Mouse (Mus musculus) myocyte (in vitro differentiated cells): ENCODE measurements around the gene Dnttip2.

ENCODE experiments used
- E2F4 ChIP-seq: IDR thresholded peaks from one replicate; pipeline ENCODE4 v1.6.1; 2011; ENCODE audit warnings: mild to moderate bottlenecking, control low read depth, moderate library complexity; ENCODE audit not compliant: insufficient read depth
- MAX ChIP-seq: IDR thresholded peaks from one replicate; pipeline ENCODE4 v1.6.1; 2011; ENCODE audit warnings: low read depth, mild to moderate bottlenecking, control low read depth
- POLR2A ChIP-seq: IDR thresholded peaks from one replicate; pipeline ENCODE4 v1.6.1; 2011; ENCODE audit warnings: low read depth, mild to moderate bottlenecking, control low read depth, moderate library complexity; ENCODE audit not compliant: insufficient read length
- POLR2AphosphoS2 ChIP-seq: IDR thresholded peaks from one replicate; pipeline ENCODE4 v1.6.1; 2011; ENCODE audit warnings: low read depth, control low read depth; ENCODE audit not compliant: insufficient read length
- TCF12 ChIP-seq: IDR thresholded peaks from one replicate; pipeline ENCODE4 v1.6.1; 2011; ENCODE audit warnings: mild to moderate bottlenecking, control low read depth; ENCODE audit not compliant: poor library complexity, insufficient read depth, severe bottlenecking
- TCF3 ChIP-seq: IDR thresholded peaks from one replicate; pipeline ENCODE4 v1.6.1; 2011; ENCODE audit warnings: low read depth, control low read depth; ENCODE audit not compliant: insufficient read length
- USF1 ChIP-seq: IDR thresholded peaks from one replicate; pipeline ENCODE4 v1.6.1; 2011; ENCODE audit warnings: low read depth, mild to moderate bottlenecking, control low read depth, moderate library complexity

DNA sequence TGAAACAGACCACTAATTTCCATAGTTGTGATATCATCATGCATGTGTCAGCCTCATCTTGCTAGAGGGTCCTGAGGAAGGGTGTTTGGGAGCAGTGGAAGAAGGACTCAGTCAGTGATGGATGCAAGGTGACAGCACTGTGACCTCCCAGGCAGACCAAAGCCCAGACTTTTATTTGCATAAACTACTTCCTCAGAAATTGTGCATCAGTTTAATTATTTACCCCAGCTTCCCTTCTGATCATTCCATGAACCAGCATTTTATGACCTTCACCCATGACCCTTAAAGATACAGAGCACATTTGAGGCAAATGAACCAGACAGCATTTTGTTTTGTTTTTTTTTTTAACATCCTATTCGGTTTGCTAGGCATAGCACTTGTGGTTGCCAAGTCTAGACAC is 38.4 kb upstream of the Dnttip2 start:
- TF ChIP-seq MAX (no peak), POLR2A (no peak), USF1 (no peak), POLR2AphosphoS2 (no peak), E2F4 (no peak), TCF12 (no peak), TCF3 (no peak)
